Mouse (Mus musculus) embryonic facial prominence, embryonic 13.5 days (tissue): ENCODE results near the gene Sesn3. TPM values are rescaled to one million over a fixed set of nuclear protein-coding genes. Genes with fewer than 3 reads are reported as not detected.
"Not testable (repeated sequence)": the region's sequence is repeated elsewhere in the genome, so short reads cannot be mapped to it uniquely, and the experiment has no call there.

Experiments used
- ATAC-seq: fragments of 200-750 bp; cut with Nextera tagmentation; 2 replicates; pipeline ENCODE4 v1.8.0; 2017; ENCODE audit warnings: low read depth; ENCODE audit not compliant: insufficient number of reproducible peaks, insufficient read depth, low FRiP score, low TSS enrichment
- H3K27ac ChIP-seq: fragments of 300-500 bp; sonication (generic); 2 replicates; pipeline ENCODE4 v1.5.1; 2015; ENCODE audit warnings: moderate library complexity, mild to moderate bottlenecking, inconsistent platforms
- H3K27me3 ChIP-seq: fragments of 300-500 bp; sonication (generic); 2 replicates; pipeline ENCODE4 v1.6.1; 2015; ENCODE audit warnings: mild to moderate bottlenecking, inconsistent platforms
- H3K36me3 ChIP-seq: fragments of 300-500 bp; sonication (generic); 2 replicates; pipeline ENCODE4 v1.6.1; 2015; ENCODE audit warnings: mild to moderate bottlenecking, inconsistent platforms
- H3K4me1 ChIP-seq: fragments of 300-500 bp; sonication (generic); 2 replicates; pipeline ENCODE4 v1.6.1; 2015; ENCODE audit warnings: inconsistent platforms
- H3K4me2 ChIP-seq: fragments of 300-500 bp; sonication (generic); 2 replicates; pipeline ENCODE4 v1.6.1; 2015; ENCODE audit warnings: moderate library complexity, mild to moderate bottlenecking, inconsistent platforms
- H3K4me3 ChIP-seq: fragments of 300-500 bp; sonication (generic); 2 replicates; pipeline ENCODE4 v1.5.1; 2015; ENCODE audit warnings: mild to moderate bottlenecking, inconsistent platforms
- H3K9ac ChIP-seq: fragments of 300-500 bp; sonication (generic); 2 replicates; pipeline ENCODE4 v1.6.1; 2015; ENCODE audit warnings: mild to moderate bottlenecking, inconsistent platforms
- H3K9me3 ChIP-seq: fragments of 300-500 bp; sonication (generic); 2 replicates; pipeline ENCODE4 v1.6.1; 2016; ENCODE audit warnings: inconsistent platforms
- WGBS: fragments of 180-500 bp; shearing (Covaris S2); methylation state at CpG from one replicate; pipeline ENCODE4 v1.1.7; 2015; ENCODE audit warnings: mixed read lengths; 5-methylcytosine and 5-hydroxymethylcytosine counted together
- polyA plus RNA-seq: library from polyadenylated mRNA; unstranded; fragments of >200 nt; fragmentation: Nextera tagmentation; extraction: Ambion mirVana; gene quantifications from 2 replicates; pipeline ENCODE4 v1.2.1, GENCODE M21; 2015

The Sesn3 gene
- polyA plus RNA-seq, 1 experiment from 2014 or later = 27.5 TPM

DNA sequence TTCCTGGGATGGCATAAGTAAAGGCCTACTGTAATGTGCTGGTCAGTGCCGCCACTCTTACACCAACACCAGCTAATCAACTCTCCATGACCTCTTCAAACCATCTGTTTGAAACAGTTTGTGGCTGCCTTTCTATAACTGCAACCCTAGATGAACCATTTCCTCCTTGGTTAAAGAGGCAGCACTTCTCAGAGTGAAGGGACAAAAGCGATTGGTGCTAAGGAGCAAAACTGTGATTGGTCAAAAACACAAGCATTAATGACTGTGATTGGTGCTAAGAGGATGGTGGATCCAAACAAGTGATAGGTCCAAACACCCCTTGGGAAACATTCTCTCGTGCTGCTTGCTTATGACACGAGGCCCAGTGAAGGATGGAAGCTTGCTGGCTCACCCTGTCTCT, 61.0 kb downstream of the Sesn3 start:
- Histone ChIP-seq H3K27ac (no peak overlapping the region), H3K27me3 (no peaks in the 10 kb centered on the region), H3K4me2 (no peak overlapping the region), H3K36me3 (peaks cover 16% of the 10 kb centered on the region), H3K9ac (no peak overlapping the region), H3K4me3 (no peak overlapping the region), H3K4me1 (no peaks in the 10 kb centered on the region), H3K9me3 (no peaks in the 10 kb centered on the region)
- no peak for ATAC-seq
- WGBS = 81% methylated on average over 4 of the region's 4 CpGs

DNA sequence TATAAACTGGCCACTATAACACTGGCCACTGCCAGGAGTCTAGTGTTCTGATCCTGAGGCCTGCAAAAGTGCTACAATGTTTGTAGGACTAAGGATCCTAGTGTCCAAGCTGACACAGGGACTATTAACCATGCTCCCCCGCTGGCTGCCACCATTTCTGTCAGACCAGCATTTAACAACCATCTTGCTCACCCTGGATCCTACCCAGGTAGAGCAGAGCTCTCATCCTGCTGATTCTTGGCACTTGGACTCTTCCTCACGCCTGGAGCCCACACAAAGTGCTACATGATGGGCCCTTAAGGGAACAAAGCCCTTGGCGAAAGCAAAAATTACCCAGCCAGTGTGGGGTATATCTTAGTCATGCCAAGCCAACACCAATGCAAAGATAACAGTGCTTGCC, 62.0 kb downstream of the Sesn3 start:
- no peak overlapping the region for H3K4me3 ChIP-seq
- H3K4me2 ChIP-seq = no peak overlapping the region
- H3K9ac ChIP-seq = no peak overlapping the region
- WGBS = 82% methylated on average over 3 of the region's 3 CpGs
- no peaks in the 10 kb centered on the region for H3K27me3 ChIP-seq
- no peaks in the 10 kb centered on the region for H3K9me3 ChIP-seq
- no peak overlapping the region for H3K27ac ChIP-seq
- H3K36me3 ChIP-seq = peaks cover 11% of the 10 kb centered on the region
- ATAC-seq = no peak
- H3K4me1 ChIP-seq = no peaks in the 10 kb centered on the region

DNA sequence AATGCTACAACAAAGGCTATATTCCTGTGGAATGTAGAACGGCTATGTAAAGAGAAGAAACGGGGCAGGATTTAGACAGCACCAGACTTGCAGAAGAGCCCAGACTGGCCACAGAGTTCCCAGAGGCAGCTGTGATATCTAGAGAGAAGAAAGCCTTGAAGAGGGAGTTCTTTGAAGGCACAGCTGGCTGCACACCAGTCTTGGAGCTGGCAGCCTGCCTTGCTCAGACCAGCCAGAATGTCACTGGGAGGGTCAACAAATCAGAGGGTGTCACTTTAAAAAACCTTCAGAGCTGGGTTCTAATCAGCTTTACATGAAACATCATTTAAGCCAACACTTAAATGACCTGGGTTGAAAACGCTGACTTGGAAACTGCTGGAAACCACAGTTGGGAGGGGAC, 63.8 kb downstream of the Sesn3 start:
- no peak for ATAC-seq
- no peaks in the 10 kb centered on the region for H3K9me3 ChIP-seq
- no peaks in the 10 kb centered on the region for H3K4me1 ChIP-seq
- no peaks in the 10 kb centered on the region for H3K27me3 ChIP-seq
- H3K27ac ChIP-seq = no peak overlapping the region
- WGBS = 80% methylated on average over 3 of the region's 3 CpGs
- H3K36me3 ChIP-seq = 0 out of 2 replicates have a peak, but pooled peaks cover 3% of the 10 kb centered on the region
- H3K4me3 ChIP-seq = no peak overlapping the region
- H3K4me2 ChIP-seq = no peak overlapping the region
- H3K9ac ChIP-seq = no peak overlapping the region

DNA sequence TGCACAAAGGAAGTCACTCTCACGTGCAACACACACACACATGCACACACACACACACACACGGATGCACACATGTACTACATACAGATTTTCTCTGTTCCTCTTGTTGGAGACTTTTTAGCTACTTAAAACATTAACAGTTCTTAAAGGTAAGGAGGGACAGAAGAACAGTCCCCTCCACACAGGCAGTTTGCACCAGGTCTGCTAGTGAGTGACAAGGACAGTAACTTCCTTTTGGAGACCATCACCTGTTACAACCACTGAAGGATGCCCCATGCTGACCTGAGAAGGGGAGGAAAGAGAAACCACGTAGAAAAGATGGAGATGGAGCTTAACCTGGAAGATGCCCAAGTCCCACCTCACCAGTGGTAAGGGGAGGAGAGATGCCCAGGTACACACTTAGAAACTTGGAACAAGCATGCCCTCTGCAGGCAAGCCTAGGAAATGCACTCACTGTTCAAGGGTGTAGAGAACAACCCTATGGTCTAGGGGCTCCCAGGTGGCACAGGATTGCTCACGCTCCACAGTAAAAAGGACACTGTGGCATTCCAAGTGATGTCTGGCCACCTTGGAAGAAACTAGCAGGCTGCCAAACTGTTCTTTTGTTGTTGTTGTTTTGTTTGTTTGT, 67.3 kb downstream of the Sesn3 start:
- 53% methylated on average over 4 of the region's 4 CpGs for WGBS
- Histone ChIP-seq H3K27ac (no peak overlapping the region), H3K4me1 (peaks cover 12% of the 10 kb centered on the region; the same call in 1 of the 2 replicates), H3K4me3 (no peak overlapping the region), H3K4me2 (no peak overlapping the region), H3K36me3 (no peaks in the 10 kb centered on the region), H3K27me3 (no peaks in the 10 kb centered on the region), H3K9me3 (no peaks in the 10 kb centered on the region), H3K9ac (no peak overlapping the region)
- ATAC-seq = no peak

DNA sequence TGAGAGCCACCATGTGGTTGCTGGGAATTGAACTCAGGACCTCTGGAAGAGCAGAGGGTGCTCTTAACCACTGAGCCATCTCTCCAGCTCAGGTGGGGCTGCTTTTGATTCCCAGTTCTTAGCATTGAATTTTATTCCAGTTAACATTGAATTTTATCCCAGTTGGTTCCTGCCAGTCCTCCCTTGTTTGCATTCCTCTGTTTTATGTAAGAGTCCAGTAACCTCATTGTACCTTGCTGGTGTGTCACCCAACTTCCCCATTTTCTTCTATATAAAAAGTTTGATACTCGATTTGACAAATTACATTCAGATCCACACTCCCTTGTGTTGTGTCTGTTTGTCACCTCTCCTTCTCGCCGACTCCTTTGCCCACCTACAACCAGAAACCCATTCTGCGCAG, 71.0 kb downstream of the Sesn3 start:
- H3K4me3 ChIP-seq, H3K4me2 ChIP-seq, ATAC-seq, H3K9ac ChIP-seq, H3K9me3 ChIP-seq, H3K36me3 ChIP-seq, H3K27ac ChIP-seq, H3K27me3 ChIP-seq: not testable (repeated sequence)
- peaks cover 12% of the 10 kb centered on the region; the same call in 1 of the 2 replicates for H3K4me1 ChIP-seq
- 89% methylated on average over 4 of the region's 4 CpGs for WGBS

DNA sequence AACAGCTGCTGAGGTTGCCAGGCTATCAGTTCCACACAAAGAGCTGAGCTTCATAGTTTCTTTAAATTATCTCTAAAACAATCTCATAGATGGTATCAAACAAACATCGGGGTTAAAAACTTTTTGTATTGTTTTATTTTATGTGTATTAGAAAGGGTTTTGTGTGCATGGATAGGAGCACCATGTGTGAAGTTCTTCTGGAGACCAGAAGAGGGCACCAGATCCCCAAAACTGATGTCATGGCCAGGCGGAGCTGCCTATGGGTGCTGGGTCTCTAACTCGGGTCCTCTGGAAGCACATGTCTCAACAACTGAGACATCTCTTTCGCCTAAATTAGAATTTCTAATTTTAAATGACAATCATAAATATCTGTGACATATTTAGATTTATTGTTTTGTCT, 73.5 kb downstream of the Sesn3 start:
- no peak overlapping the region for H3K27ac ChIP-seq
- H3K36me3 ChIP-seq = no peaks in the 10 kb centered on the region
- no peaks in the 10 kb centered on the region for H3K27me3 ChIP-seq
- no peak overlapping the region for H3K4me2 ChIP-seq
- WGBS = 50% methylated on average over 4 of the region's 4 CpGs
- no peak overlapping the region for H3K9ac ChIP-seq
- no peaks in the 10 kb centered on the region for H3K9me3 ChIP-seq
- H3K4me1 ChIP-seq = peaks cover 12% of the 10 kb centered on the region; the same call in 1 of the 2 replicates
- H3K4me3 ChIP-seq = no peak overlapping the region
- no peak for ATAC-seq

DNA sequence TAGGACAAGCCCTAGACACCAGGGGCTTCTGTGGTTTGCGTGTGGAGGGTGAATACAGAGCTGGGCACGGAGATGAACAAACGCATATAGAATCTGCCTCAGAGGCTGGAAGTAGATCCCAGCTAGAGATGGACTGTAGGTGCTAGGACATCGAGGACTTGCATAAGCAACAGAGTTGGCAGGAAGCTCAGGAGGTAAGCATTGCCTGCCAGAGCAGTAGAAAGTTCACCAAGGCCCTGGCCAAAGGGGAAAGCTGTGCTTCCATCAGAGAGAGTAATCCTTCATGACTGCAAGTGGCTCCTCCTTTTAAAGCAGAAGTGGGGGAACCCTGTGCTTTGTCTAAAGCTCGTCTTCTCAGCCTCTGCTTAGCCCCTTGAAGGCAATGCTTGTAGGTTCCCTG, 74.5 kb downstream of the Sesn3 start:
- no peak for ATAC-seq
- 83% methylated on average over 5 of the region's 5 CpGs for WGBS

DNA sequence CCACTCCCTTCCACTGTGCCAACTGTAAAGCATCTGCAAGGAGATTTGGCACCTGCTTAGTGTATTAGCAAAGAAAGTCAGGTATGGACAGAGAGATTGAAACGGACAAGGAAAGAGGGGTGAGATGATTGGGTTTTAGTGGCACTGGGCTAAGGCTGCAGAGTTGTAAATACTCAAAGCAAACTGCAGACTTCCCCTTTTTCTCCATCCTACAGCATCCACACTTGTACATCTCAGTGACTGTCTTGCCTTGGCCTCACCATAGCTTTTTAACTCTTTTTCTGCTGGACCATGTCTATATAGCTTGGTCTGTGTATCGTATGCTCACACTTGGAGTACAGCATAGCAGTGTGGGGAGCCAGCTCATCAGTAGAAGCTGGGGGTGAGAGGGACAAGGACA, 75.9 kb downstream of the Sesn3 start:
- ATAC-seq = no peak
- no peaks in the 10 kb centered on the region for H3K36me3 ChIP-seq
- no peak overlapping the region for H3K9ac ChIP-seq
- no peak overlapping the region for H3K27ac ChIP-seq
- 74% methylated on average over 2 of the region's 2 CpGs for WGBS
- no peaks in the 10 kb centered on the region for H3K4me1 ChIP-seq
- no peaks in the 10 kb centered on the region for H3K27me3 ChIP-seq
- no peaks in the 10 kb centered on the region for H3K9me3 ChIP-seq
- no peak overlapping the region for H3K4me3 ChIP-seq
- no peak overlapping the region for H3K4me2 ChIP-seq

More for the DNA sequence above, 74.5 kb downstream of the Sesn3 start:
- Histone ChIP-seq H3K36me3 (no peaks in the 10 kb centered on the region), H3K4me1 (peaks cover 6% of the 10 kb centered on the region; the same call in 1 of the 2 replicates), H3K4me3 (no peak overlapping the region), H3K4me2 (no peak overlapping the region), H3K9me3 (no peaks in the 10 kb centered on the region), H3K27ac (no peak overlapping the region), H3K27me3 (no peaks in the 10 kb centered on the region), H3K9ac (no peak overlapping the region)

DNA sequence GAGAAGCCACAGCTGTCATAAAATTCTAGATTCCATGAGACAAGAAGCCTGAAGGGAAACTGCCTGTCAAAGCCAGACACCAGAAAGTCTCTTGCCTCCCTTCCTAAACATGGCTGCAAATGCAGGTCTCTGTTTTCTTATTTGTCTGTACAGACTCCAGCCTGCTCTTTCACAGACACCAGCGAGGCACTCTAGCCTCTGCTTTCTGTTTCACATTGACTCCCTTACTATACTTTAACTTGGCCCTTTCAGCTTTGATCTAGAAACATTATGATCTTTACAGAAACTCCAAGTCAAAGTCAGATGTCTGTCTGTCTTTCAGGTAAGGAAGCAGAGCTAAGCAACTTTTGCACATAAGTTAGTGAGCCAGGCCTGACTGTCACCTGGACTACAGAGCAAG, 77.5 kb downstream of the Sesn3 start:
- 84% methylated on average over 1 of the region's 1 CpGs for WGBS
- Histone ChIP-seq H3K4me3 (no peak overlapping the region), H3K9ac (no peak overlapping the region), H3K36me3 (no peaks in the 10 kb centered on the region), H3K9me3 (no peaks in the 10 kb centered on the region), H3K27me3 (no peaks in the 10 kb centered on the region), H3K4me2 (no peak overlapping the region), H3K4me1 (no peaks in the 10 kb centered on the region), H3K27ac (no peak overlapping the region)
- no peak for ATAC-seq

DNA sequence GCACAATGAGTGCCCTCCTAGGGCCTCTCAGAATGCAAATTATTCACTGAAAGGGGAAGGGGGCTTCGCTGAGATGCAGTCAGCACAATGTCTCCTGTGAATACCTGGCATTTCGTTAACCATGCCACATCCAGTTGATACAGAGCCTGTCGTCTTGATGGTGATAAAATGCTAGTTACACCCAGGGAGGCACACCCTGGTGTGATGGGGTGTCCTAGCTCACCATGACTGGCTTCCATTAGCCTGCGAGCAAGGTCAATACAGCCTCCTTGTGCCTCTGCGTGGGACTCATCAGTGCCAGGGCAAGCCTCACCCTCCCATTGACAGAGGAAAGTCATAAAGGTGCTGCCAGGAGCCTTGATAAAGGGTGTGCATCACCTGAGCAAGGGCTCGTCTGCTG, 80.0 kb downstream of the Sesn3 start:
- no peak for ATAC-seq
- no peaks in the 10 kb centered on the region for H3K36me3 ChIP-seq
- H3K9ac ChIP-seq = no peak overlapping the region
- no peaks in the 10 kb centered on the region for H3K4me1 ChIP-seq
- H3K4me2 ChIP-seq = no peak overlapping the region
- no peaks in the 10 kb centered on the region for H3K27me3 ChIP-seq
- H3K27ac ChIP-seq = no peak overlapping the region
- H3K4me3 ChIP-seq = no peak overlapping the region
- no peaks in the 10 kb centered on the region for H3K9me3 ChIP-seq
- 79% methylated on average over 6 of the region's 6 CpGs for WGBS

DNA sequence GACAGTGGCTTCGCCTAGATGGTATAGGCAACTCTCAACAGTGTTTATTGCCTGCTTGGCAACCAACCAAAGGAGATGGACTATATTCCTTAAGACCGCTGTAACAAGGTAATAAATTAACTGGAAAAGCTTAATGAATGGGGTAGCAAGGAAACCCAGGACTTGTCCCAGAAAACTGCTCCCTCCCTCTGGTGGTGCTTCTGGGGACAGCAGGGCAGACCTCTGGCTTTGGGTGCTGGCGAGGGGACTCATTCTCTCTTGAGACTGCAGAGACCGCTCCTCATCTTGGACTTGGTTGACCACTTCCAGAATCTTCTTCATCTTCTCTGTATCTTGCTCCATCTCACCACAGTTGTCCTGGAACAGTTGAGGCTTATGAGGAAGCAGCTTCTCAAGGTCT, 82.2 kb downstream of the Sesn3 start:
- H3K4me3 ChIP-seq = no peak overlapping the region
- H3K4me1 ChIP-seq = no peaks in the 10 kb centered on the region
- H3K27me3 ChIP-seq = no peaks in the 10 kb centered on the region
- no peak overlapping the region for H3K27ac ChIP-seq
- H3K36me3 ChIP-seq = no peaks in the 10 kb centered on the region
- H3K9me3 ChIP-seq = no peaks in the 10 kb centered on the region
- H3K9ac ChIP-seq = no peak overlapping the region
- H3K4me2 ChIP-seq = no peak overlapping the region
- ATAC-seq = no peak
- WGBS = 83% methylated on average over 4 of the region's 4 CpGs

DNA sequence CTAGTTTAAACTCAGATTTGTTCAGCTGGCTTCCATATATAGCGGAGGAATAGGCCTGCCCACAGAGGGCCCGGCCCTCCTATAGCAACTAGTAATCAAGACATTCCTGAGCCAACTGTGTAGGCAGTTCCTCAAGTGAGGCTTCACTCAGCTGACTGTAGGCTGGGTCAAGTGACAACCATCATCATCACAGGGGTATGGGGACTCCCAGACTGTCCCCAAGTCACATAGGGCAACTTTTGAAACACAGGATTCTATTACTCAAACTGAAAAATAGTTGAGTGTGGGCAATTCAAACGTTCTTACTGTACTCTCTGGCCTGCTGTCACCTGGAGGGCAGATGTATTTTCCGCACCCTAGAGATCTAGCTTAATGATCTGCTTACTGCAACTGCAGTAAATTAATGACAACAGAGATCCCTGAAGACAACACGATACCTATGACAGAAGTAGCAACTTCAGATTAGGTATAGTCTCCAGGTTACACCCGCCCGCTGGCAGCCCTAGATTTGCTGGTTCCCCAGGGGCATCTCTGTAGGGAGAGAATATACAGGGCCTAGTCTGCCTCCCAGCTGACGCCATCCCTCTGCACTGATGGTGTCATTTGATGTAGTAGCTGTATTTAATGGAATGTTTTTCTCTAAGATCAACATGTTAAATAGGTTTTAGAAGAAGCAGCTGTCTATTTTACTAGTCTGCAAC, 87.4 kb downstream of the Sesn3 start:
- no peak for ATAC-seq
- WGBS = 79% methylated on average over 8 of the region's 8 CpGs

More for the DNA sequence above, 87.4 kb downstream of the Sesn3 start:
- Histone ChIP-seq H3K27me3 (no peaks in the 10 kb centered on the region), H3K4me2 (no peak overlapping the region), H3K36me3 (no peaks in the 10 kb centered on the region), H3K9ac (no peak overlapping the region), H3K4me1 (peaks cover 13% of the 10 kb centered on the region; the same call in 1 of the 2 replicates), H3K27ac (no peak overlapping the region), H3K4me3 (no peak overlapping the region), H3K9me3 (no peaks in the 10 kb centered on the region)
